Mouse (Mus musculus) hindbrain, embryonic 10.5 days (tissue): ENCODE data around the gene Myh4. TPM values are rescaled to one million over a fixed set of nuclear protein-coding genes. Genes with fewer than 3 reads are reported as not detected.

ENCODE experiments used
- DNase-seq: peaks from one replicate; pipeline ENCODE4 v3.0.0-alpha.2; 2017; ENCODE audit warnings: low spot score
- H3K27ac ChIP-seq: fragments of 300-500 bp; sonication (generic); 2 replicates; pipeline ENCODE4 v1.5.1; 2016; ENCODE audit warnings: mild to moderate bottlenecking, moderate library complexity
- H3K27me3 ChIP-seq: fragments of 300-500 bp; sonication (generic); 2 replicates; pipeline ENCODE4 v1.6.1; 2016; ENCODE audit warnings: mild to moderate bottlenecking; ENCODE audit not compliant: poor library complexity, insufficient read depth, severe bottlenecking
- H3K36me3 ChIP-seq: fragments of 300-500 bp; sonication (generic); 2 replicates; pipeline ENCODE4 v1.6.1; 2016; ENCODE audit warnings: mild to moderate bottlenecking, moderate library complexity
- H3K4me1 ChIP-seq: fragments of 300-500 bp; sonication (generic); replicated peaks from 2 replicates; pipeline ENCODE4 v1.6.1; 2016; ENCODE audit warnings: mild to moderate bottlenecking
- H3K4me3 ChIP-seq: fragments of 300-500 bp; sonication (generic); 2 replicates; pipeline ENCODE4 v1.5.1; 2016; ENCODE audit warnings: mild to moderate bottlenecking, moderate library complexity
- H3K9me3 ChIP-seq: fragments of 300-500 bp; sonication (generic); 2 replicates; pipeline ENCODE4 v1.6.1; 2016; ENCODE audit warnings: mild to moderate bottlenecking, moderate library complexity
- WGBS: fragments of 180-500 bp; shearing (Covaris S2); methylation state at CpG from one replicate; pipeline ENCODE4 v1.1.7; 2016; 5-methylcytosine and 5-hydroxymethylcytosine counted together
- polyA plus RNA-seq: library from polyadenylated mRNA; unstranded; fragments of >200 nt; fragmentation: Nextera tagmentation; extraction: Ambion mirVana; gene quantifications from 2 replicates; pipeline ENCODE4 v1.2.1, GENCODE M21; 2016

The Myh4 gene
- polyA plus RNA-seq, 1 experiment from 2014 or later = not detected

- 89% methylated on average over 9 of the region's 9 CpGs for WGBS
- Histone ChIP-seq H3K27ac (no peak overlapping the region), H3K36me3 (no peaks in the 10 kb centered on the region), H3K4me3 (no peak overlapping the region), H3K4me1 (no peaks in the 10 kb centered on the region), H3K9me3 (no peaks in the 10 kb centered on the region), H3K27me3 (no peaks in the 10 kb centered on the region)
- no peak for DNase-seq
These were observed 1.0 kb upstream of the Myh4 start for GRCm38 (mm10) chr11:67236799-67237198.

- DNase-seq = no peak
- WGBS = 93% methylated on average over 6 of the region's 6 CpGs
- no peak overlapping the region for H3K27ac ChIP-seq
- H3K4me3 ChIP-seq = no peak overlapping the region
- no peaks in the 10 kb centered on the region for H3K36me3 ChIP-seq
- no peaks in the 10 kb centered on the region for H3K9me3 ChIP-seq
- no peaks in the 10 kb centered on the region for H3K4me1 ChIP-seq
- no peaks in the 10 kb centered on the region for H3K27me3 ChIP-seq
These were observed 3.2 kb downstream of the Myh4 start for GRCm38 (mm10) chr11:67241051-67241450.

- H3K36me3 ChIP-seq = no peaks in the 10 kb centered on the region
- H3K27me3 ChIP-seq = no peaks in the 10 kb centered on the region
- 91% methylated on average over 4 of the region's 4 CpGs for WGBS
- H3K27ac ChIP-seq = no peak overlapping the region
- DNase-seq = no peak
- no peaks in the 10 kb centered on the region for H3K4me1 ChIP-seq
- H3K4me3 ChIP-seq = no peak overlapping the region
- H3K9me3 ChIP-seq = no peaks in the 10 kb centered on the region
These were observed 15.9 kb downstream of the Myh4 start for GRCm38 (mm10) chr11:67253691-67254090.

GRCm38 (mm10) chr11:67257048-67257447, 19.2 kb downstream of the Myh4 start:
- Histone ChIP-seq H3K9me3 (no peaks in the 10 kb centered on the region), H3K27me3 (no peaks in the 10 kb centered on the region), H3K27ac (no peak overlapping the region), H3K4me1 (no peaks in the 10 kb centered on the region), H3K36me3 (no peaks in the 10 kb centered on the region), H3K4me3 (no peak overlapping the region)
- no peak for DNase-seq
- WGBS = 86% methylated on average over 7 of the region's 7 CpGs

- no peak for DNase-seq
- WGBS = 89% methylated on average over 6 of the region's 6 CpGs
- Histone ChIP-seq H3K9me3 (no peaks in the 10 kb centered on the region), H3K4me1 (no peaks in the 10 kb centered on the region), H3K36me3 (no peaks in the 10 kb centered on the region), H3K27me3 (no peaks in the 10 kb centered on the region), H3K4me3 (no peak overlapping the region), H3K27ac (no peak overlapping the region)
These were observed 23.1 kb downstream of the Myh4 start for GRCm38 (mm10) chr11:67260956-67261355.

GRCm38 (mm10) chr11:67276601-67277174, 38.9 kb downstream of the Myh4 start, which contains the start of gene Myh8:
TSS of gene Myh8 (plus strand) at chr11:67277124.
- WGBS = 90% methylated on average over 10 of the region's 10 CpGs
- no peak for DNase-seq
- H3K4me1 ChIP-seq = no peaks in the 10 kb centered on the region
- no peak within 1 kb of the TSS for H3K27ac ChIP-seq
- no peaks in the 10 kb centered on the region for H3K36me3 ChIP-seq
- H3K27me3 ChIP-seq = no peaks in the 10 kb centered on the region
- no peak within 1 kb of the TSS for H3K4me3 ChIP-seq
- no peaks in the 10 kb centered on the region for H3K9me3 ChIP-seq

- no peaks in the 10 kb centered on the region for H3K36me3 ChIP-seq
- H3K27ac ChIP-seq = no peak overlapping the region
- no peak overlapping the region for H3K4me3 ChIP-seq
- H3K27me3 ChIP-seq = no peaks in the 10 kb centered on the region
- 81% methylated on average over 1 of the region's 1 CpGs for WGBS
- no peak for DNase-seq
- H3K4me1 ChIP-seq = no peaks in the 10 kb centered on the region
- H3K9me3 ChIP-seq = no peaks in the 10 kb centered on the region
These were observed 55.6 kb downstream of the Myh4 start for GRCm38 (mm10) chr11:67293440-67293839.

Other genes starting within 250 kb of the Myh4 start
- 0.43 and 1.5 TPM in 2 replicates for gene Tmem220, start 212.9 kb upstream of the Myh4 start, polyA plus RNA-seq
- gene Adprm, start 185.4 kb upstream of the Myh4 start, polyA plus RNA-seq = 28.3 and 30.4 TPM in 2 replicates
- gene Sco1, start 185.4 kb upstream of the Myh4 start, polyA plus RNA-seq = 18.0 and 22.3 TPM in 2 replicates
- 0.49 and 0.69 TPM in 2 replicates for gene Myh3, start 159.7 kb upstream of the Myh4 start, polyA plus RNA-seq
- gene Myh2, start 67.0 kb upstream of the Myh4 start, polyA plus RNA-seq = 0.02 TPM in 1 of 2 replicates, not detected in the other
- not detected in 2 replicates for gene Myh1, start 38.0 kb upstream of the Myh4 start, polyA plus RNA-seq
- 0.03 and 0.07 TPM in 2 replicates for gene Myh8, start 39.1 kb downstream of the Myh4 start, polyA plus RNA-seq
- not detected in 2 replicates for gene Myh13, start 83.6 kb downstream of the Myh4 start, polyA plus RNA-seq
- gene Gas7, start 217.4 kb downstream of the Myh4 start, polyA plus RNA-seq = 3.5 and 4.2 TPM in 2 replicates